Mouse (Mus musculus) lung, postnatal 0 days (tissue): ENCODE measurements around the gene Prickle4.

Experiments used
- CTCF ChIP-seq: IDR thresholded peaks from 2 replicates; pipeline ENCODE4 v1.5.1; 2016; ENCODE audit warnings: antibody characterized with exemption, mild to moderate bottlenecking
- EP300 ChIP-seq: IDR thresholded peaks from 2 replicates; pipeline ENCODE4 v1.6.1; 2016; ENCODE audit warnings: antibody characterized with exemption, mild to moderate bottlenecking, control low read depth

GRCm38 (mm10) chr17:47663009-47663713, 31.4 kb downstream of the Prickle4 start:
- TF ChIP-seq CTCF = no peak
- no peak for TF ChIP-seq EP300
